Mouse (Mus musculus) heart, embryonic 10.5 days (tissue): Measurements from ENCODE around the gene Tbx10. TPM values are rescaled to one million over a fixed set of nuclear protein-coding genes. Genes with fewer than 3 reads are reported as not detected.
A peak's percentile ranks its signal among the peaks of the same experiment; 100 is the strongest.
"Not testable (repeated sequence)": the region's sequence is repeated elsewhere in the genome, so short reads cannot be mapped to it uniquely, and the experiment has no call there.

Experiments used
- DNase-seq: peaks from one replicate; pipeline ENCODE4 v3.0.0-alpha.2; 2017; ENCODE audit warnings: low spot score
- H3K27ac ChIP-seq: fragments of 300-500 bp; sonication (generic); 2 replicates; pipeline ENCODE4 v1.5.1; 2016; ENCODE audit warnings: mild to moderate bottlenecking
- H3K27me3 ChIP-seq: fragments of 300-500 bp; sonication (generic); 2 replicates; pipeline ENCODE4 v1.6.1; 2016; ENCODE audit warnings: mild to moderate bottlenecking; ENCODE audit not compliant: poor library complexity, insufficient read depth, severe bottlenecking
- H3K36me3 ChIP-seq: fragments of 300-500 bp; sonication (generic); 2 replicates; pipeline ENCODE4 v1.6.1; 2016; ENCODE audit warnings: mild to moderate bottlenecking, moderate library complexity
- H3K4me1 ChIP-seq: fragments of 300-500 bp; sonication (generic); 2 replicates; pipeline ENCODE4 v1.6.1; 2016; ENCODE audit warnings: mild to moderate bottlenecking
- H3K4me3 ChIP-seq: fragments of 300-500 bp; sonication (generic); 2 replicates; pipeline ENCODE4 v1.5.1; 2016; ENCODE audit warnings: mild to moderate bottlenecking, moderate library complexity
- H3K9me3 ChIP-seq: fragments of 300-500 bp; sonication (generic); 2 replicates; pipeline ENCODE4 v1.6.1; 2016; ENCODE audit warnings: mild to moderate bottlenecking, moderate library complexity
- WGBS: fragments of 180-500 bp; shearing (Covaris S2); methylation state at CpG from one replicate; pipeline ENCODE4 v1.1.7; 2016; 5-methylcytosine and 5-hydroxymethylcytosine counted together
- polyA plus RNA-seq: library from polyadenylated mRNA; unstranded; fragments of >200 nt; fragmentation: Nextera tagmentation; extraction: Ambion mirVana; gene quantifications from 2 replicates; pipeline ENCODE4 v1.2.1, GENCODE M21; 2016

The Tbx10 gene
- 0.45 TPM in 1 of 2 replicates, not detected in the other for polyA plus RNA-seq

GRCm38 (mm10) chr19:3992416-3992815 is at the start of gene Tbx10:
Gene Tbx10 (plus strand): TSS chr19:3992752.
- Histone ChIP-seq H3K36me3 (no peaks in the 10 kb centered on the region), H3K9me3 (no peaks in the 10 kb centered on the region), H3K27ac (no peak within 1 kb of the TSS), H3K27me3 (0 out of 2 replicates have a peak, but pooled peaks cover 6% of the 10 kb centered on the region), H3K4me1 (peaks cover 34% of the 10 kb centered on the region), H3K4me3 (no peak within 1 kb of the TSS)
- 38% methylated on average over 5 of the region's 5 CpGs for WGBS
- no peak for DNase-seq

GRCm38 (mm10) chr19:3942986-3943735 is 49.4 kb upstream of the Tbx10 start:
- no peaks in the 10 kb centered on the region for H3K36me3 ChIP-seq
- H3K4me3 ChIP-seq, result peak overlapping the region; percentile 13
- no peak overlapping the region for H3K27ac ChIP-seq
- no peaks in the 10 kb centered on the region for H3K9me3 ChIP-seq
- H3K4me1 ChIP-seq, result peaks cover 11% of the 10 kb centered on the region
- no peak for DNase-seq
- peaks cover 36% of the 10 kb centered on the region for H3K27me3 ChIP-seq
- 17% methylated on average over 27 of the region's 27 CpGs for WGBS

GRCm38 (mm10) chr19:3945872-3946564 is 46.5 kb upstream of the Tbx10 start:
- DNase-seq, result no peak
- Histone ChIP-seq H3K4me1 (peaks cover 11% of the 10 kb centered on the region), H3K4me3 (no peak overlapping the region), H3K27me3 (peaks cover 45% of the 10 kb centered on the region), H3K27ac (no peak overlapping the region), H3K9me3 (no peaks in the 10 kb centered on the region), H3K36me3 (no peaks in the 10 kb centered on the region)
- 24% methylated on average over 10 of the region's 10 CpGs for WGBS

- Histone ChIP-seq H3K4me1 (peaks cover 11% of the 10 kb centered on the region), H3K27me3 (peaks cover 42% of the 10 kb centered on the region), H3K4me3 (no peak overlapping the region), H3K9me3 (no peaks in the 10 kb centered on the region), H3K27ac (no peak overlapping the region), H3K36me3 (no peaks in the 10 kb centered on the region)
- no peak for DNase-seq
- 9% methylated on average over 2 of the region's 2 CpGs for WGBS
Observed at GRCm38 (mm10) chr19:3946715-3947114, 45.8 kb upstream of the Tbx10 start.

- Histone ChIP-seq H3K27ac (no peak overlapping the region), H3K9me3 (no peaks in the 10 kb centered on the region), H3K4me1 (peaks cover 11% of the 10 kb centered on the region), H3K4me3 (no peak overlapping the region), H3K27me3 (peaks cover 31% of the 10 kb centered on the region), H3K36me3 (no peaks in the 10 kb centered on the region)
- 68% methylated on average over 3 of the region's 3 CpGs for WGBS
- DNase-seq, result no peak
Observed at GRCm38 (mm10) chr19:3947813-3948212, 44.7 kb upstream of the Tbx10 start.

GRCm38 (mm10) chr19:3948546-3948945 is 44.0 kb upstream of the Tbx10 start:
- Histone ChIP-seq H3K27me3 (peaks cover 28% of the 10 kb centered on the region), H3K27ac (no peak overlapping the region), H3K9me3 (no peaks in the 10 kb centered on the region), H3K4me1 (peaks cover 7% of the 10 kb centered on the region), H3K4me3 (no peak overlapping the region), H3K36me3 (no peaks in the 10 kb centered on the region)
- 63% methylated on average over 14 of the region's 14 CpGs for WGBS
- no peak for DNase-seq

GRCm38 (mm10) chr19:3950331-3950730 is 42.2 kb upstream of the Tbx10 start:
- Histone ChIP-seq H3K27ac (no peak overlapping the region), H3K9me3 (no peaks in the 10 kb centered on the region), H3K4me3 (no peak overlapping the region), H3K27me3 (peaks cover 17% of the 10 kb centered on the region; the same call in 1 of the 2 replicates), H3K4me1 (peaks cover 13% of the 10 kb centered on the region), H3K36me3 (no peaks in the 10 kb centered on the region)
- WGBS, result 74% methylated on average over 3 of the region's 3 CpGs
- DNase-seq, result no peak

GRCm38 (mm10) chr19:3951461-3951860 is 41.1 kb upstream of the Tbx10 start:
- no peak overlapping the region for H3K27ac ChIP-seq
- DNase-seq, result no peak
- H3K4me3 ChIP-seq, result no peak overlapping the region
- peaks cover 14% of the 10 kb centered on the region for H3K4me1 ChIP-seq
- H3K27me3 ChIP-seq, result peaks cover 21% of the 10 kb centered on the region; the same call in 1 of the 2 replicates
- no peaks in the 10 kb centered on the region for H3K36me3 ChIP-seq
- H3K9me3 ChIP-seq, result no peaks in the 10 kb centered on the region

- Histone ChIP-seq H3K4me1 (peaks cover 14% of the 10 kb centered on the region), H3K4me3 (no peak overlapping the region), H3K27ac (no peak overlapping the region), H3K27me3 (peaks cover 21% of the 10 kb centered on the region; the same call in 1 of the 2 replicates), H3K36me3 (no peaks in the 10 kb centered on the region), H3K9me3 (no peaks in the 10 kb centered on the region)
- DNase-seq, result no peak
- WGBS, result 43% methylated on average over 1 of the region's 1 CpGs
Observed at GRCm38 (mm10) chr19:3952099-3952498, 40.5 kb upstream of the Tbx10 start.

- peaks cover 14% of the 10 kb centered on the region for H3K4me1 ChIP-seq
- H3K27me3 ChIP-seq, result 0 out of 2 replicates have a peak, but pooled peaks cover 7% of the 10 kb centered on the region
- H3K4me3 ChIP-seq, result no peak overlapping the region
- WGBS, result 79% methylated on average over 3 of the region's 3 CpGs
- no peaks in the 10 kb centered on the region for H3K9me3 ChIP-seq
- no peak for DNase-seq
- H3K36me3 ChIP-seq, result no peaks in the 10 kb centered on the region
- H3K27ac ChIP-seq, result no peak overlapping the region
Observed at GRCm38 (mm10) chr19:3955033-3955432, 37.5 kb upstream of the Tbx10 start.

- no peak for DNase-seq
- 0 out of 2 replicates have a peak overlapping the region, but pooled peaks have one; percentile 36 for H3K27ac ChIP-seq
- H3K9me3 ChIP-seq, result no peaks in the 10 kb centered on the region
- WGBS, result 26% methylated on average over 4 of the region's 4 CpGs
- H3K4me1 ChIP-seq, result peaks cover 14% of the 10 kb centered on the region
- H3K27me3 ChIP-seq, result 0 out of 2 replicates have a peak, but pooled peaks cover 7% of the 10 kb centered on the region
- no peak overlapping the region for H3K4me3 ChIP-seq
- H3K36me3 ChIP-seq, result no peaks in the 10 kb centered on the region
Observed at GRCm38 (mm10) chr19:3955804-3956203, 36.7 kb upstream of the Tbx10 start.

- 65% methylated on average over 5 of the region's 5 CpGs for WGBS
- peaks cover 14% of the 10 kb centered on the region for H3K4me1 ChIP-seq
- H3K36me3 ChIP-seq, H3K27ac ChIP-seq, H3K27me3 ChIP-seq, DNase-seq, H3K9me3 ChIP-seq, H3K4me3 ChIP-seq: not testable (repeated sequence)
Observed at GRCm38 (mm10) chr19:3957296-3958036, 35.1 kb upstream of the Tbx10 start.

- Histone ChIP-seq H3K27me3 (0 out of 2 replicates have a peak, but pooled peaks cover 7% of the 10 kb centered on the region), H3K36me3 (no peaks in the 10 kb centered on the region), H3K4me1 (peaks cover 18% of the 10 kb centered on the region), H3K9me3 (no peaks in the 10 kb centered on the region), H3K4me3 (no peak within 1 kb of the TSS), H3K27ac (no peak within 1 kb of the TSS)
- WGBS, result 74% methylated on average over 4 of the region's 4 CpGs
- DNase-seq, result no peak
Observed at GRCm38 (mm10) chr19:3958470-3958869, 34.1 kb upstream of the Tbx10 start, which contains the start of gene Aldh3b3. Gene Aldh3b3 (plus strand): TSS chr19:3958645.
